Mouse (Mus musculus) ES-Bruce4 (cell line): ENCODE results near the gene C1qtnf3. TPM values are rescaled to one million over a fixed set of nuclear protein-coding genes. Genes with fewer than 3 reads are reported as not detected.
A peak's percentile ranks its signal among the peaks of the same experiment; 100 is the strongest.

ENCODE experiments used
- H3K27ac ChIP-seq: 2 replicates; pipeline ENCODE4 v1.5.1; 2012; ENCODE audit warnings: low read length, inconsistent platforms; ENCODE audit not compliant: insufficient read depth
- H3K27me3 ChIP-seq: 2 replicates; pipeline ENCODE4 v1.6.1; 2012; ENCODE audit warnings: mild to moderate bottlenecking, low read length, inconsistent platforms; ENCODE audit not compliant: control insufficient read depth, poor library complexity, insufficient read depth, severe bottlenecking
- H3K36me3 ChIP-seq: 2 replicates; pipeline ENCODE4 v1.6.1; 2012; ENCODE audit warnings: inconsistent platforms, mild to moderate bottlenecking, low read length, moderate library complexity; ENCODE audit not compliant: control insufficient read depth, poor library complexity, insufficient read depth, severe bottlenecking
- H3K4me1 ChIP-seq: one replicate; pipeline ENCODE4 v1.8.1; 2011; ENCODE audit warnings: low read length; ENCODE audit not compliant: control insufficient read depth, insufficient read depth
- H3K4me3 ChIP-seq: 2 replicates; pipeline ENCODE4 v1.5.1; 2011; ENCODE audit warnings: low read depth, mild to moderate bottlenecking, low read length
- H3K9ac ChIP-seq: 2 replicates; pipeline ENCODE4 v1.6.1; 2012; ENCODE audit warnings: low read depth, mild to moderate bottlenecking, inconsistent platforms; ENCODE audit not compliant: poor library complexity, severe bottlenecking
- H3K9me3 ChIP-seq: replicated peaks from 2 replicates; pipeline ENCODE4 v1.6.1; 2012; ENCODE audit warnings: mild to moderate bottlenecking, low read length, inconsistent platforms; ENCODE audit not compliant: control insufficient read depth, poor library complexity, insufficient read depth, severe bottlenecking
- CTCF ChIP-seq: IDR thresholded peaks from one replicate; pipeline ENCODE4 v1.8.1; 2011; ENCODE audit warnings: low read depth, low read length
- EP300 ChIP-seq: IDR thresholded peaks from 2 replicates; pipeline ENCODE4 v1.6.1; 2011; ENCODE audit warnings: low read depth, low read length; ENCODE audit not compliant: insufficient read depth
- POLR2A ChIP-seq: IDR thresholded peaks from one replicate; pipeline ENCODE4 v1.8.1; 2011; ENCODE audit warnings: low read length; ENCODE audit not compliant: insufficient read depth
- polyA plus RNA-seq: library from polyadenylated mRNA; stranded (reverse); fragments of >200 nt; gene quantifications from 2 replicates; pipeline ENCODE4 v1.2.4, GENCODE M21; 2011; ENCODE audit warnings: low read depth; ENCODE audit not compliant: missing spikeins, insufficient read depth, insufficient read length

C1qtnf3 gene
- polyA plus RNA-seq, result not detected in 2 replicates

GRCm38 (mm10) chr15:10951951-10952759 lies at the start of gene C1qtnf3:
Gene C1qtnf3, plus strand, starts transcription at chr15:10952332.
- peak within 1 kb of the TSS; percentile 28 for H3K4me3 ChIP-seq
- no peaks in the 10 kb centered on the region; the same call in 1 of the 2 replicates for H3K27me3 ChIP-seq
- H3K27ac ChIP-seq, result no peak within 1 kb of the TSS
- H3K9ac ChIP-seq, result no peak within 1 kb of the TSS
- H3K9me3 ChIP-seq, result no peaks in the 10 kb centered on the region
- no peak for TF ChIP-seq EP300
- TF ChIP-seq CTCF, result no peak
- no peak for TF ChIP-seq POLR2A
- no peaks in the 10 kb centered on the region for H3K4me1 ChIP-seq
- no peaks in the 10 kb centered on the region for H3K36me3 ChIP-seq

GRCm38 (mm10) chr15:10902360-10902759 lies 49.8 kb upstream of the C1qtnf3 start:
- H3K9ac ChIP-seq, result no peak overlapping the region
- no peaks in the 10 kb centered on the region for H3K4me1 ChIP-seq
- no peak overlapping the region for H3K27ac ChIP-seq
- no peak overlapping the region for H3K4me3 ChIP-seq
- H3K36me3 ChIP-seq, result no peaks in the 10 kb centered on the region
- TF ChIP-seq CTCF, result no peak
- TF ChIP-seq POLR2A, result no peak
- TF ChIP-seq EP300, result no peak
- H3K27me3 ChIP-seq, result no peaks in the 10 kb centered on the region
- 0 out of 2 replicates have a peak, but pooled peaks cover 2% of the 10 kb centered on the region for H3K9me3 ChIP-seq

GRCm38 (mm10) chr15:10916611-10917311 lies 35.4 kb upstream of the C1qtnf3 start:
- H3K27me3 ChIP-seq, result no peaks in the 10 kb centered on the region
- no peak overlapping the region for H3K9ac ChIP-seq
- TF ChIP-seq EP300, result no peak
- no peak for TF ChIP-seq POLR2A
- TF ChIP-seq CTCF, result no peak
- no peaks in the 10 kb centered on the region for H3K36me3 ChIP-seq
- H3K4me1 ChIP-seq, result no peaks in the 10 kb centered on the region
- no peaks in the 10 kb centered on the region for H3K9me3 ChIP-seq
- no peak overlapping the region for H3K4me3 ChIP-seq
- no peak overlapping the region for H3K27ac ChIP-seq

GRCm38 (mm10) chr15:10917312-10917660 lies 34.8 kb upstream of the C1qtnf3 start:
- H3K4me1 ChIP-seq, result no peaks in the 10 kb centered on the region
- TF ChIP-seq POLR2A (no peak), CTCF (no peak), EP300 (no peak)

GRCm38 (mm10) chr15:10920212-10920611 lies 31.9 kb upstream of the C1qtnf3 start:
- no peaks in the 10 kb centered on the region for H3K27me3 ChIP-seq
- no peak overlapping the region for H3K27ac ChIP-seq
- TF ChIP-seq EP300 (no peak), POLR2A (no peak), CTCF (no peak)

More at GRCm38 (mm10) chr15:10917312-10917660, 34.8 kb upstream of the C1qtnf3 start:
- H3K9me3 ChIP-seq, result no peaks in the 10 kb centered on the region
- H3K4me3 ChIP-seq, result no peak overlapping the region
- no peak overlapping the region for H3K9ac ChIP-seq
- H3K36me3 ChIP-seq, result no peaks in the 10 kb centered on the region
- H3K27me3 ChIP-seq, result no peaks in the 10 kb centered on the region
- H3K27ac ChIP-seq, result no peak overlapping the region

More at GRCm38 (mm10) chr15:10920212-10920611, 31.9 kb upstream of the C1qtnf3 start:
- no peak overlapping the region for H3K9ac ChIP-seq
- H3K36me3 ChIP-seq, result no peaks in the 10 kb centered on the region
- no peak overlapping the region for H3K4me3 ChIP-seq
- no peaks in the 10 kb centered on the region for H3K4me1 ChIP-seq
- H3K9me3 ChIP-seq, result no peaks in the 10 kb centered on the region
